Mouse (Mus musculus) thymus, postnatal 0 days (tissue): ENCODE measurements around the gene Esp23. TPM values are rescaled to one million over a fixed set of nuclear protein-coding genes. Genes with fewer than 3 reads are reported as not detected.
"Not testable (repeated sequence)": the region's sequence is repeated elsewhere in the genome, so short reads cannot be mapped to it uniquely, and the experiment has no call there.

Experiments used
- DNase-seq: peaks from one replicate; pipeline ENCODE4 v3.0.0-alpha.2; 2015; ENCODE audit warnings: low spot score
- polyA plus RNA-seq: library from polyadenylated mRNA; unstranded; fragments of >200 nt; fragmentation: Nextera tagmentation; extraction: Ambion mirVana; gene quantifications from 2 replicates; pipeline ENCODE4 v1.2.1, GENCODE M21; 2015

Gene Esp23
- polyA plus RNA-seq = not detected in 2 replicates

DNA sequence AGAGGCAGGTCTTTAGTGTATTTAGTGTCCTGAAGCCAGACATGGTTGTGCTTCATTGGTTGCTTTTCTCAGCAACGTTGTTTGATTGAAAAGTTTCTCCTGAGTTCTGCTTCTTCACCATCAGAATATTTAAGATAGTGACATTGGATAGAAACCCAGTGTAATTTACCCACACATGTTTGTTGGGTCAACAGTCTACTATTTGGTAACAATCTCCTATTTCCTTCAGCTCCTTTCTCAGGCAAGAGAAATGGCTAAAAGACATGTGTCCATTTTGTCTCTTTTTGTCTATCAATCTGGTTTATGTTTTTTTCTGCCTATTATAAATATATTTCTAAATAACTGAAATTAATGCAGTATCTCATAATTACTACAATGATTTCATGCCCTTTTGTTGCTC lies at the start of gene Esp23:
Gene Esp23, minus strand, starts transcription at position 101 of the 400 bp plus-strand sequence.
- DNase-seq = no peak

DNA sequence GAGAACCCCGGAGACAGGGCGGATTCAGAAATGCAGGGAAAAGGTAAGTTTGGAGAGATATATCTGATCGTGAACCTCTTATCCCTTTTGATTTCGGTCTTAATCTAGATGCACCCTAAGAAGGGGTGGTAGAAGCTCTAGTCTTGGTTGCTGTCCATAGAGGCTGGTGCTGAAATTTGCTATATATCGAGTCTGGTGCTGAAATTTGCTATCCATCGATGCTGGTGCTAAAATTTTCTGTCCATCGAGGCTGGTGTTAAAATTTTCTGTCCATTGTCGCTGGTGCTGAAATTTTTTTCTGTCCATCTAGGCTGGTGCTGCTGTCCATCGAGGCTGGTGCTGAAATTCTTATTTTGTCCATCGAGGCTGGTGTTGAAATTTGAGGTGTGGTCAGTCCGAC lies 30.3 kb upstream of the Esp23 start:
- not testable (repeated sequence) for DNase-seq

DNA sequence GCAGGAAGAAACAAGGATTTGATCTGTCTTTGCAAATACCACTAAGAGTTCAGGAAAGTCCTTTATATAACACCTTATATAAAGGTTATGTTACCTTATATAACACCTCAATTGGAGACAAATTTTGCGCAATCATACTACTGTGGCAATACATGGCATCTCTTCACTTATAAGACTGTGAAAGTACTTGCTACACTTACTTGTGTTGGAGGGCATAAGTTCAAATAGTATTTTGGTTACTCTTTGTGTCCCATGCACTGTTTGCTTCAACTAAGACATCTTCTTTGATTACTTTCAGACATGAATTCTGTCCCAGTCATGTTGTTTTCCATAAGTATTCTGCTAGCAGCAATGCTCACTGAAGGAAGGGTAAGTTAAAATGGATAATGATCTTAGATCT lies 18.2 kb upstream of the Esp23 start, which contains the start of gene Esp22:
Gene Esp22, plus strand, starts transcription at position 301 of the 400 bp plus-strand sequence.
- DNase-seq = no peak

DNA sequence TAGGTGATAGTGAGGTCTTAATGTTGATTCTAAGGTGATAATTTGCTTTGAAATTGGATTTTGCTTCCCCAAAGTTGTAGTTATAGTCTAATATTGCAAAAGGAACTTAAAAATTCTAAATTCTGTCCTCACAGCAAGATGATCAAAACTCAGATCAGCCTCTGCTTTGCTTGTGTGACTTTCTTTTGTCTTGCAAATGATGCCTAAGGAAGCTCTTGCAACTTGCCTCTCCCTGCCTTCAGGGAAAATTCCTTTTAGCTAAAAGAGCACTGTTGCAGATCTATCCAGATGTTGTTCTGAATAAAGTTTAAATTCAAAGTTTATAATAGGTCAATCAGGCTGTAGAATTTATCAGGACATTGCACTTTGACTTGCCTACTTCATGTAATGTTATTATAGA lies 13.2 kb downstream of the Esp23 start:
- DNase-seq = no peak

DNA sequence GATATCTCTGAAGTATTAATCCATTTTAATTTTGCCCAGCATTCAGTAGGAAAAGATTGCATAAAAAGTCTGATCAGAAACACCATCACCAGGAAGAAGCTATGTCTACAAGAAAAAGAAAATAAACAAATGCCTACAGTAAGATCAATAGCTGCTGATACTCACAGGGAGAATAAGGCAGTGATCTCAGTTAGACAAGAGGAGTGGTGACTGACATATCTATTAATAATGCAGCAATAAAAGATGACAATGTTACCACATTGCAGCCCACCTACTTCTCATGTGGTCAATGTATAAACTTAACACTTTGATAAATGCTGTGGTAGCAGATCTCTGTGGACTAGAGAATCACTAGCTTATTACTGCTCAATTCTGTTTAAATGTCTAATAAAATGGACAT lies 33.6 kb downstream of the Esp23 start, which contains the start of gene Gm21903:
Gene Gm21903, minus strand, starts transcription at position 101 of the 400 bp plus-strand sequence.
- DNase-seq = no peak

DNA sequence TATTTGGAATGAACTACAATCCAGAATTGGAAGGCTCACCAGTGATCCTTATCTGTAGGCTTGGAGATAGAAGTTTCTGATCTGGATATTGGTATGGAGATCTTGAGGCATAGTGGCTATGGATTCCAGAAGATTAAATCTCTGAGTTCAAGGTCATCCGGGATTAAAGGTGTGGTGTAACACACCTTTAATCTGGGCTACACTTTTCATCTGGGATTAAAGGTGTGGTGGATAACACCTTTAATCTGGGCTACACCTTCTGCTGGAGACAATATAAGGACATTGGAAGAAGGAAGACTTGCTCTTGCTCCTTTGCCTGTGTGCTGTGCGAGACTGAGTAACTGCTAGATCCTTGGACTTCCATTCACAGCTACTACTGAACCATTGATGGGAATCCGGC lies 40.4 kb downstream of the Esp23 start, which contains the start of gene Esp24:
Gene Esp24, plus strand, starts transcription at position 301 of the 400 bp plus-strand sequence.
- DNase-seq = not testable (repeated sequence)

Other genes starting within 250 kb of the Esp23 start
- not detected in 2 replicates for gene Esp24, start 40.3 kb downstream of the Esp23 start, polyA plus RNA-seq
- gene Gm21903, start 33.7 kb downstream of the Esp23 start, polyA plus RNA-seq = not detected in 2 replicates
- not detected in 2 replicates for gene Esp22, start 18.3 kb upstream of the Esp23 start, polyA plus RNA-seq